Mouse (Mus musculus): Measurements from ENCODE around the gene Olfr140.

The Olfr140 gene

DNA sequence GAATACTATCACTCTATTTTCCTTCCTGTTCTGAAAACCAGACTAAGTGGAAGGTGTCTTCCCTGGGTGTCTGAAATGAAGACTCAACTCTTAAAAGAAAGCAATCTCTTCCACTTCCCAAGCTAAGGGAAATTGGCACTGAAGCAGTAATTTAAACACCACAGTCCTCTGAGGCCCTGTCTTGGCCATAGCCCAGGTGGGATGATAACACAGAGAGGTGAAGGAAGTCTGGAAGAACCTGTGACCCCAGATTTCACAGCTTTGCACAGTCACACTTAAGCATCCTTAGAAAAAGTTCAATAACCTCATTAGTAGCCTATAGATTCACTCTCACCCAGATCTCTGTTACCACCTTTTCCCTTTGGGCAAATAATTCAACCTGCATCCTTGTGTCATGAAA lies at the start of gene Olfr140:
TSS of gene Olfr140 (minus strand) at position 101 of the 400 bp plus-strand sequence.
- no peak for DNase-seq (ENCODE audit: low spot score)

DNA sequence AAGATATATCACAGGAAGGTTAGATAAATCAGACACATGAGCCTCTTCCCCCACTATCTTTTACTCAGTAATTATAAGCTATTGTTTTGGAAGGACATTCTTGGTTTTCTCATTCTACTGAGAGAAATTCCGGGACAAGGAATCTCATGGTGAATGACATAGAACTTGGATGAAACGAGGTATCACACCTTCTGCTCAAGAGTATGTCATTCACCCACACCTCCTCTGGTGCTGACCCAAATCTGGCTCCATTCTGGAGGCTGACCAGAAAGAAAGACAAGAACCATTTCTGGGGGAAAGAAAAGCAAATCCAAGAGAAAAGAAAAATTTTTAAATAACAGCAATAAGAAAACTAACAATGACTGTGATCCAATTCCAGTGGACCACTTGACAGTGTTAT lies 6.7 kb upstream of the Olfr140 start:
- no peak for DNase-seq (ENCODE audit: low spot score)

DNA sequence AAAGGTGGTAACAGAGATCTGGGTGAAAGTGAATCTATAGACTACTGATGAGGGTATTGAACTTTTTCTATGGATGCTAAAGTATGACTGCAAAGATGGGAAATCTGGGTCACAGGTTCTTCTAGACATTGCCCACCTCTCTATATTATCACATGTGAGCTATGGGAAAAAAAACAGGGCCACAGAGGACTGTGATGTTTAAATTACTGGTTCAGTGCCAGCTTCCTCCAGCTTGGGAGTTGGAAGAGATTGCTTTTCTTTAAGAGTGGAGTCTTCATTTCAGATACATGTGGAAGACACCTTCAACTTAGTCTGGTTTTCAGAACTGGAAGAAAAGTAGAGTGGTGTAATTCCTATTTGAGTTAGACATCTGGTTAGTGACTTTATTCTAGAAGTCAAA lies 28.4 kb downstream of the Olfr140 start, which contains the start of gene Olfr1265:
TSS of gene Olfr1265 (plus strand) at position 301 of the 400 bp plus-strand sequence.
- DNase-seq (ENCODE audit: low spot score): no peak

DNA sequence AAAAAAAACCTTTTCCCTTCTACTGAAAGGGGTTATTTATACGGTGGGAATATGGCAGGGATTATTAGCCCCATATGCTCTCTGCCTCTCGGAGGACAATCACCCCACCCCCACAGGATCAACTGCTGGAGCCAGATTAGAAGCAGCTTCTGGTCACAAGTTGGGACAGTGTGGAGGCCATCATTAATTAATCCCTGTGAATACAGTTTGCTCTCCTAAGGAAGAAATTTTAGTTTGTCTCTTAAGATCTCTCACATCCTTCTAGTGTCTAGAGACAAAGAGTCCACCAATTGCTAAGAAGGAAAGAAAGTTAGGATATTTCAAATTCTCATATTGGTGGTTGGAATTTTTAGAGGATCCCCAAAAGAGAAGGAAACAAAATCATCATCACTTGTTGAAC lies 37.9 kb downstream of the Olfr140 start, which contains the start of gene Olfr1264:
TSS of gene Olfr1264 (minus strand) at position 101 of the 400 bp plus-strand sequence.
- no peak for DNase-seq (ENCODE audit: low spot score)

DNA sequence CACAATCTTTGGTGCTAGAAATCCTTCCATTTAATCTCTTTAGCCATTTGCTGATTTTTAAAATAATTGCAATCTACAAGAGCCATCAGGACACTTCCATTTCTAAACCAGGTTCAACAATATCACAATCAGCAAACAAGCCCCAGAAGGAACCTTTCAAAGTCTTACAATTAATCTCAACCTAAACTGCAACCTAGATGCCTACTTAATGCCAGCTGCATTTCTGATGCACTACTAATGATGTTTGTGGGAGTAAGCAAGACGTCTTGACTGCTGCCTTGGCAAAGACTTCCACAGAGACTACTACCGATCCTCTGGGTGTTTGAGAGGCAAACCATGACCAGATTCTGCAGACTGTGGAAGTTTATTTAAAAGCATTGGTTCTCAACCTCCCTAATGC lies 51.6 kb downstream of the Olfr140 start, which contains the start of gene Olfr1263:
TSS of gene Olfr1263 (plus strand) at position 301 of the 400 bp plus-strand sequence.
- no peak for DNase-seq (ENCODE audit: low spot score)

DNA sequence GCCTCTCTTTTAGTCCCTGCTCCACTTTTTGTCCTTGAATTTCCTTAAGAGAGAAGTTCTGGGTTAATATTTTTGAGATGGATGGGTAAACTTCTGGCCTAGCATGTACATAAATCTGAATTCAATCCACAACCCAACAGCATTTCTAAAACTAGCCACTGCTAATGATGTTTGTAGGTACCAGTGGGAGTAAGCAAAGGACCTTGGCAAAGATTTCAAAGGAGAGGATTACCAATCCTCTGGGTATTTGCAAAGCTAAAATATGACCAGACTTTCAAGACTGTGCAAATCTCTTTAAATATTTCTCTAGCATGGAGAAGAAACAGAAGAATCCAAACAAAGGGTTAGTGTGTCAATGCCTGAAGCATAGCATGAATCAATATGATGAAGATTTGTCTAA lies 63.5 kb downstream of the Olfr140 start, which contains the start of gene Olfr1262:
TSS of gene Olfr1262 (plus strand) at position 301 of the 400 bp plus-strand sequence.
- no peak for DNase-seq (ENCODE audit: low spot score)
